Comparison of ENCODE assay signal across 26 mouse cellular contexts in genomic region chr2:19596426-19596825, GRCm38 (mm10). TPM values are rescaled to one million over a fixed set of nuclear protein-coding genes. Genes with fewer than 3 reads are reported as not detected.
A peak's percentile ranks its signal among the peaks of the same experiment; 100 is the strongest.
DNase-seq lines count a peak whose midpoint lies in the region; ATAC-seq lines count a peak whose summit lies in the region.
"Had no signal": no experiment of that assay in that cellular context is flagged by ENCODE, and none has a peak within 500 bp of the region (broad histone marks: within the 10 kb centered on the region; RNA-seq: fewer than 3 reads in every experiment).

No protein-coding gene starts in this region.

- no peak overlapping the region for H3K4me3 ChIP-seq in kidney, embryonic 15.5 days (replicated peaks)
- H3K4me3 ChIP-seq: embryonic facial prominence, embryonic 10.5 days; embryonic facial prominence, embryonic 12.5 days; forebrain, embryonic 13.5 days; forebrain, embryonic 15.5 days had no signal

- intact Hi-C loops in left cerebral cortex, postnatal 14 days (cut with DNase I): no loop called here

- H3K4me1 ChIP-seq in kidney, embryonic 15.5 days: 0 out of 2 replicates have a peak, but pooled peaks cover 7% of the 10 kb centered on the region
- H3K4me1 ChIP-seq: embryonic facial prominence, embryonic 10.5 days; embryonic facial prominence, embryonic 12.5 days; forebrain, embryonic 13.5 days; forebrain, embryonic 15.5 days had no signal

- no peaks in the 10 kb centered on the region for H3K36me3 ChIP-seq in kidney, embryonic 15.5 days
- H3K36me3 ChIP-seq: embryonic facial prominence, embryonic 10.5 days; embryonic facial prominence, embryonic 12.5 days; forebrain, embryonic 15.5 days; G1E had no signal

- 75% methylated on average over 2 of the region's 2 CpGs for WGBS in kidney, embryonic 15.5 days

- DNase-seq in kidney, adult 8-10 months: no peak
- peak; percentile 43 for DNase-seq in ES-CJ7 (ENCODE audit: low read depth, low spot score)
- DNase-seq in R1 (ENCODE audit: low read depth, low spot score): peak; percentile 31
- no peak for DNase-seq in left cerebral cortex, postnatal 14 days (ENCODE audit: low spot score in 2 of 2)
- DNase-seq in urinary bladder, postnatal 36 days (ENCODE audit: low spot score in 2 of 2): no peak
- DNase-seq: adrenal gland, adult 8-10 months; adrenal gland, postnatal 14 days; adrenal gland, postnatal 36 days; cerebellum, adult 11-12 months; cerebellum, adult 2 months; cerebellum, adult 9-10 months; cerebellum, postnatal 10 days; cerebellum, postnatal 25 days; forebrain, postnatal 0 days had no signal

- ATAC-seq in kidney, embryonic 15.5 days (replicated peaks; ENCODE audit: low FRiP score): peak; percentile 69
- no peak for ATAC-seq in inflammation-experienced regulatory T-cells, adult 6 months
- ATAC-seq: activated CD4-positive, CD25-positive, alpha-beta regulatory T cell, adult 4 months; forebrain, embryonic 13.5 days; forebrain, embryonic 15.5 days; forebrain, postnatal 0 days; Patski had no signal

- H3K4me2 ChIP-seq in kidney, embryonic 15.5 days: no peak overlapping the region
- H3K4me2 ChIP-seq: embryonic facial prominence, embryonic 12.5 days; forebrain, embryonic 13.5 days; forebrain, embryonic 15.5 days had no signal

- no peaks in the 10 kb centered on the region for H3K9me3 ChIP-seq in kidney, embryonic 15.5 days (replicated peaks)
- H3K9me3 ChIP-seq: embryonic facial prominence, embryonic 10.5 days; embryonic facial prominence, embryonic 12.5 days; forebrain, embryonic 13.5 days; forebrain, embryonic 15.5 days; G1E had no signal

- H3K9ac ChIP-seq in kidney, embryonic 15.5 days: no peak overlapping the region
- H3K9ac ChIP-seq: embryonic facial prominence, embryonic 12.5 days; forebrain, embryonic 13.5 days; forebrain, embryonic 15.5 days; forebrain, postnatal 0 days had no signal

- H3K27me3 ChIP-seq in kidney, embryonic 15.5 days: no peaks in the 10 kb centered on the region
- H3K27me3 ChIP-seq: embryonic facial prominence, embryonic 12.5 days; forebrain, embryonic 13.5 days; forebrain, embryonic 15.5 days; Patski had no signal

- H3K27ac ChIP-seq in kidney, embryonic 15.5 days: no peak overlapping the region
- H3K27ac ChIP-seq: embryonic facial prominence, embryonic 10.5 days; embryonic facial prominence, embryonic 12.5 days; forebrain, embryonic 13.5 days; forebrain, embryonic 15.5 days had no signal

RNA-seq across cellular contexts. Expression of gene 4921504E06Rik, which starts 42.7 kb away (rescaled TPM):
- polyA plus RNA-seq in kidney, embryonic 15.5 days (2015; fragmentation: Nextera tagmentation; extraction: Ambion mirVana): not detected in 2 replicates
- not detected for polyA plus RNA-seq in inflammation-experienced regulatory T-cells, adult 6 months (2017; shearing (Covaris generic))
- total RNA-seq in left cerebral cortex, postnatal 14 days (2021): not detected
- total RNA-seq: adrenal gland, adult 18-20 months; adrenal gland, adult 8-10 months; adrenal gland, postnatal 14 days; adrenal gland, postnatal 36 days; forebrain, postnatal 0 days; G1E had no signal
- polyA plus RNA-seq: activated CD4-positive, CD25-positive, alpha-beta regulatory T cell, adult 4 months; C2C12; cerebellum, adult 2 months; embryonic facial prominence, embryonic 10.5 days; embryonic facial prominence, embryonic 12.5 days; forebrain, embryonic 11.5 days; forebrain, embryonic 13.5 days; forebrain, embryonic 15.5 days; forebrain, postnatal 0 days; G1E; Patski had no signal

Comparison
In these comparisons a context has a peak if more than half of its experiments do, and no peak if none do; other contexts are left out.
1. DNase-seq: peak in ES-CJ7 (single experiment) and R1 (single experiment); none in kidney, adult 8-10 months (0 of 2), left cerebral cortex, postnatal 14 days (0 of 2) and urinary bladder, postnatal 36 days (0 of 2).